Mouse (Mus musculus) lung, adult 2 months (tissue): ENCODE data around the gene Zbtb34. TPM values are rescaled to one million over a fixed set of nuclear protein-coding genes. Genes with fewer than 3 reads are reported as not detected.

ENCODE experiments used
- DNase-seq: peaks from one replicate; pipeline ENCODE4 v3.0.0; 2022
- H3K4me1 ChIP-seq: fragments of 200-500 bp; 2 replicates; pipeline ENCODE4 v1.6.1; 2011; ENCODE audit warnings: low read length; ENCODE audit not compliant: control insufficient read depth, insufficient read depth
- H3K4me3 ChIP-seq: fragments of 200-500 bp; replicated peaks from 2 replicates; pipeline ENCODE3; 2011; ENCODE audit warnings: low read depth, mild to moderate bottlenecking, control low read depth, low read length; ENCODE audit errors: extremely low read depth
- CTCF ChIP-seq: fragments of 200-500 bp; IDR thresholded peaks from 2 replicates; pipeline ENCODE4 v1.5.1; 2011; ENCODE audit warnings: mild to moderate bottlenecking, low read length, control low read depth; ENCODE audit not compliant: insufficient read depth
- POLR2A ChIP-seq: fragments of 200-500 bp; IDR thresholded peaks from 2 replicates; pipeline ENCODE4 v1.6.1; 2011; ENCODE audit warnings: low read depth, mild to moderate bottlenecking, control low read depth, low read length, borderline replicate concordance; ENCODE audit errors: extremely low read depth
- WGBS: fragments of 180-500 bp; shearing (Covaris S2); methylation state at CpG from one replicate; pipeline ENCODE4 v1.1.7; 2018; 5-methylcytosine and 5-hydroxymethylcytosine counted together
- polyA plus RNA-seq: library from polyadenylated mRNA; depleted of rRNA; stranded (reverse); fragments of >200 nt; gene quantifications from 2 replicates; pipeline ENCODE4 v1.2.3, GENCODE M21; 2012

Gene Zbtb34
- polyA plus RNA-seq, 1 experiment, result 16.4 TPM

GRCm38 (mm10) chr2:33461066-33461465 lies 29.9 kb upstream of the Zbtb34 start:
- Histone ChIP-seq H3K4me3 (no peak overlapping the region), H3K4me1 (peaks cover 5% of the 10 kb centered on the region; the same call in 1 of the 2 replicates)
- TF ChIP-seq POLR2A, result no peak
- TF ChIP-seq CTCF, result no peak
- no peak for DNase-seq
- 96% methylated on average over 1 of the region's 1 CpGs for WGBS

- 72% methylated on average over 4 of the region's 4 CpGs for WGBS
- TF ChIP-seq POLR2A (no peak), CTCF (no peak)
- H3K4me3 ChIP-seq, result no peak overlapping the region
- H3K4me1 ChIP-seq, result no peaks in the 10 kb centered on the region; the same call in 1 of the 2 replicates
- DNase-seq, result no peak
Observed at GRCm38 (mm10) chr2:33459660-33460059, 28.5 kb upstream of the Zbtb34 start.

- no peak for DNase-seq
- Histone ChIP-seq H3K4me3 (no peak overlapping the region), H3K4me1 (peaks cover 6% of the 10 kb centered on the region)
- TF ChIP-seq CTCF (no peak), POLR2A (no peak)
- 59% methylated on average over 3 of the region's 3 CpGs for WGBS
Observed at GRCm38 (mm10) chr2:33456696-33457095, 25.6 kb upstream of the Zbtb34 start.

GRCm38 (mm10) chr2:33456242-33456641 lies 25.1 kb upstream of the Zbtb34 start:
- no peak for DNase-seq
- 86% methylated on average over 5 of the region's 5 CpGs for WGBS
- Histone ChIP-seq H3K4me3 (no peak overlapping the region), H3K4me1 (peaks cover 6% of the 10 kb centered on the region)
- TF ChIP-seq POLR2A, result no peak
- TF ChIP-seq CTCF, result no peak

- WGBS, result 71% methylated on average over 3 of the region's 3 CpGs
- TF ChIP-seq CTCF (no peak), POLR2A (no peak)
- Histone ChIP-seq H3K4me3 (no peak overlapping the region), H3K4me1 (peaks cover 12% of the 10 kb centered on the region)
- DNase-seq, result no peak
Observed at GRCm38 (mm10) chr2:33455350-33455749, 24.2 kb upstream of the Zbtb34 start.

- TF ChIP-seq POLR2A (no peak), CTCF (no peak)
- Histone ChIP-seq H3K4me3 (no peak overlapping the region), H3K4me1 (peaks cover 12% of the 10 kb centered on the region)
- DNase-seq, result no peak
- WGBS, result 89% methylated on average over 8 of the region's 8 CpGs
Observed at GRCm38 (mm10) chr2:33454816-33455215, 23.7 kb upstream of the Zbtb34 start.

GRCm38 (mm10) chr2:33453476-33453875 lies 22.4 kb upstream of the Zbtb34 start:
- TF ChIP-seq POLR2A, result no peak
- 89% methylated on average over 3 of the region's 3 CpGs for WGBS
- no peak for DNase-seq
- peaks cover 12% of the 10 kb centered on the region for H3K4me1 ChIP-seq
- no peak overlapping the region for H3K4me3 ChIP-seq

- no peak for TF ChIP-seq POLR2A
- no peak for TF ChIP-seq CTCF
- 74% methylated on average over 5 of the region's 5 CpGs for WGBS
- no peak for DNase-seq
- Histone ChIP-seq H3K4me1 (peaks cover 12% of the 10 kb centered on the region), H3K4me3 (no peak overlapping the region)
Observed at GRCm38 (mm10) chr2:33452721-33453120, 21.6 kb upstream of the Zbtb34 start.

- Histone ChIP-seq H3K4me1 (peaks cover 12% of the 10 kb centered on the region), H3K4me3 (no peak overlapping the region)
- no peak for TF ChIP-seq CTCF
- peak; percentile 30; the same call in 1 of the 2 replicates for TF ChIP-seq POLR2A
- DNase-seq, result no peak
- 27% methylated on average over 4 of the region's 4 CpGs for WGBS
Observed at GRCm38 (mm10) chr2:33452140-33452539, 21.0 kb upstream of the Zbtb34 start.

- WGBS, result 63% methylated on average over 11 of the region's 11 CpGs
- Histone ChIP-seq H3K4me1 (peaks cover 12% of the 10 kb centered on the region), H3K4me3 (no peak overlapping the region)
- no peak for TF ChIP-seq POLR2A
- TF ChIP-seq CTCF, result no peak
- no peak for DNase-seq
Observed at GRCm38 (mm10) chr2:33451038-33451978, 20.2 kb upstream of the Zbtb34 start.
